8 mouse cellular contexts compared by ENCODE assay signal in the genomic region with DNA sequence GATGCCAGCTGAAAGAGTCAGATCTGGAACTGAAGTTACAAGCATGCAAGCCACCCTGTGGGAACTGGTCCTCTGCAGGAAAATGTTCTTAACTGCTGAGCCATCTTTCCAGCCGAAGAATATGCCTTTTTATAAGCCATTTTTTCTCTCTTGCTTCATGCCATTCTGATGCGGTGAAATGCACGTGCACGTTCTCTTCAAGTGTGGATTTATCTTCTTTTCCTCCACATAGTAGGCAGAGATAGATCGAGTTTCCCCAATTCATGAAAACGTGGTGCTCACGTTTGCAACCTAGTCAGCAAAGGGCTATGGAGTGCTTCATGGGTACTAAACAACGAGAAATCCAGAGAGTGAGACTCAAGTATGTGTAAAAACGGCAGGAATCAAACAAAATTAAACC. TPM values are rescaled to one million over a fixed set of nuclear protein-coding genes. Genes with fewer than 3 reads are reported as not detected.
A peak's percentile ranks its signal among the peaks of the same experiment; 100 is the strongest.
DNase-seq lines count a peak whose midpoint lies in the region; ATAC-seq and TF ChIP-seq lines count a peak whose summit lies in the region.

No protein-coding gene starts in this region.

- in situ Hi-C loops in CH12.LX (cut with MboI; ENCODE audit: low pct_ligation_motif_present, low pct_unique_long_range_greater_than_20kb, low sequenced_read_pairs): no loop called here

- no peak overlapping the region for H3K27ac ChIP-seq in CH12.LX (ENCODE audit: insufficient read depth, low read depth)
- no peak overlapping the region for H3K27ac ChIP-seq in forebrain, embryonic 16.5 days (ENCODE audit: low read length)
- peak overlapping the region; percentile 97 for H3K27ac ChIP-seq in liver, embryonic 16.5 days (ENCODE audit: low read length)

- peaks cover 35% of the 10 kb centered on the region for H3K79me2 ChIP-seq in CH12.LX (replicated peaks; ENCODE audit: control insufficient read depth, extremely low read depth, insufficient read depth, poor library complexity, severe bottlenecking)

- peaks cover 44% of the 10 kb centered on the region for H3K4me1 ChIP-seq in erythroblast, embryonic 14.5 days (ENCODE audit: control insufficient read depth)
- peaks cover 13 to 37% of the 10 kb centered on the region in 2 experiments for H3K4me1 ChIP-seq in CH12.LX (ENCODE audit: control insufficient read depth in 1 of 2, insufficient read depth in 2 of 2)
- peaks cover 34% of the 10 kb centered on the region for H3K4me1 ChIP-seq in forebrain, embryonic 16.5 days (replicated peaks; ENCODE audit: control insufficient read depth, insufficient read depth, low read length)
- peaks cover 35% of the 10 kb centered on the region for H3K4me1 ChIP-seq in liver, embryonic 16.5 days (ENCODE audit: control insufficient read depth, low read depth, low read length)

- TF ChIP-seq RAD21 in CH12.LX (IDR thresholded peaks at IDR 0.05; ENCODE audit: low read depth, low read length): no peak

- TF ChIP-seq POLR2A in CH12.LX (IDR thresholded peaks at IDR 0.05; ENCODE audit: low read depth, low read length): no peak

- H3K4me3 ChIP-seq in erythroblast, embryonic 14.5 days (replicated peaks): peak overlapping the region; percentile 83
- H3K4me3 ChIP-seq in CH12.LX (replicated peaks in 1 of 3; ENCODE audit: low read depth in 2 of 3, low read length in 2 of 3, poor library complexity in 1 of 3): peak overlapping the region in 2 of 3 experiments; percentile 60 to 93
- H3K4me3 ChIP-seq in forebrain, embryonic 16.5 days (replicated peaks; ENCODE audit: low read length): peak overlapping the region; percentile 47
- peak overlapping the region; percentile 63 for H3K4me3 ChIP-seq in liver, embryonic 16.5 days (ENCODE audit: low read depth, low read length)

- H3K36me3 ChIP-seq in erythroblast, embryonic 14.5 days (ENCODE audit: control insufficient read depth): peaks cover 62% of the 10 kb centered on the region
- H3K36me3 ChIP-seq in CH12.LX (replicated peaks in 1 of 2; ENCODE audit: control insufficient read depth in 1 of 2, insufficient read depth in 1 of 2, low read length in 1 of 2): peaks cover 29 to 58% of the 10 kb centered on the region in 2 experiments
- peaks cover 12% of the 10 kb centered on the region for H3K36me3 ChIP-seq in forebrain, embryonic 16.5 days (ENCODE audit: control insufficient read depth, insufficient read depth)
- H3K36me3 ChIP-seq in liver, embryonic 16.5 days (ENCODE audit: control insufficient read depth, insufficient read depth): peaks cover 18% of the 10 kb centered on the region

- no peak for TF ChIP-seq CTCF in CH12.LX (conservative IDR thresholded peaks at IDR 0.05 in 1 of 2, IDR thresholded peaks at IDR 0.05 in 1 of 2; ENCODE audit: low read depth in 2 of 2, low read length in 2 of 2)

- no peak for ATAC-seq in erythroblast, adult 5-6 weeks (replicated peaks; ENCODE audit: low FRiP score, poor library complexity, severe bottlenecking)
- ATAC-seq in forebrain, embryonic 16.5 days: no peak
- ATAC-seq in liver, embryonic 16.5 days (ENCODE audit: low read depth): no peak

- dilution Hi-C loops in CH12.LX (cut with MboI; ENCODE audit: extremely low pct_ligation_motif_present, extremely low pct_unique_long_range_greater_than_20kb, low sequenced_read_pairs): no loop called here

- TF ChIP-seq EP300 in CH12.LX (IDR thresholded peaks at IDR 0.05; ENCODE audit: low read length): no peak

- H3K9me3 ChIP-seq in erythroblast, embryonic 14.5 days (ENCODE audit: control insufficient read depth, low read length): no peaks in the 10 kb centered on the region
- no peaks in the 10 kb centered on the region for H3K9me3 ChIP-seq in CH12.LX (replicated peaks; ENCODE audit: low read length)
- no peaks in the 10 kb centered on the region for H3K9me3 ChIP-seq in forebrain, embryonic 16.5 days (ENCODE audit: control insufficient read depth, low read length)
- no peaks in the 10 kb centered on the region for H3K9me3 ChIP-seq in liver, embryonic 16.5 days (replicated peaks; ENCODE audit: control insufficient read depth, low read length)

- WGBS in forebrain, embryonic 16.5 days: 23% methylated on average over 9 of the region's 9 CpGs
- 10% methylated on average over 9 of the region's 9 CpGs for WGBS in liver, embryonic 16.5 days (ENCODE audit: insufficient replicate concordance)

- H3K4me2 ChIP-seq in CH12.LX (ENCODE audit: insufficient read depth, low read depth, poor library complexity, severe bottlenecking): peak overlapping the region; percentile 39; the same call in 1 of the 2 replicates
- H3K4me2 ChIP-seq in forebrain, embryonic 16.5 days (ENCODE audit: low read length): peak overlapping the region; percentile 76
- H3K4me2 ChIP-seq in liver, embryonic 16.5 days (ENCODE audit: low read depth, low read length): peak overlapping the region; percentile 78

- H3K27me3 ChIP-seq in erythroblast, embryonic 14.5 days (ENCODE audit: control insufficient read depth): no peaks in the 10 kb centered on the region
- H3K27me3 ChIP-seq in CH12.LX (replicated peaks): no peaks in the 10 kb centered on the region
- H3K27me3 ChIP-seq in forebrain, embryonic 16.5 days (replicated peaks; ENCODE audit: control insufficient read depth, insufficient read depth, low read length): no peaks in the 10 kb centered on the region
- no peaks in the 10 kb centered on the region for H3K27me3 ChIP-seq in liver, embryonic 16.5 days (ENCODE audit: control insufficient read depth, insufficient read depth, low read depth, low read length)

- DNase-seq in CH12.LX (ENCODE audit: extremely low read depth): no peak
- DNase-seq in right cerebral cortex, postnatal 10 days (ENCODE audit: low spot score in 2 of 2): no peak
- no peak for DNase-seq in frontal cortex, postnatal 25 days (ENCODE audit: low spot score in 2 of 2)
- DNase-seq in gastrocnemius, postnatal 4 days (ENCODE audit: low spot score in 2 of 2): no peak

- H3K9ac ChIP-seq in CH12.LX (ENCODE audit: insufficient read depth, low read depth): no peak overlapping the region
- no peak overlapping the region; the same call in 1 of the 2 replicates for H3K9ac ChIP-seq in forebrain, embryonic 16.5 days (replicated peaks; ENCODE audit: low read depth, low read length)
- H3K9ac ChIP-seq in liver, embryonic 16.5 days (ENCODE audit: low read depth, low read length): peak overlapping the region; percentile 37; the same call in 1 of the 2 replicates

TF ChIP-seq in CH12.LX, 34 proteins besides CTCF, POLR2A, EP300 and RAD21 (continues in another document):
- TF ChIP-seq ZNF384 (IDR thresholded peaks at IDR 0.05; ENCODE audit: low read depth, low read length): no peak

RNA-seq across cellular contexts. Expression of a gene that starts 1.2 kb away (rescaled TPM):
- 50.1 and 53.8 TPM in 2 replicates for polyA plus RNA-seq in erythroblast, embryonic 14.5 days (2012)
- total RNA-seq in erythroblast, adult 5-6 weeks (2015; ENCODE audit: low replicate concordance): 80.9 and 94.9 TPM in 2 replicates
- total RNA-seq in erythroblast, adult 5-6 weeks (2017; ENCODE audit: low replicate concordance): 15.2 and 20.4 TPM in 2 replicates
- total RNA-seq in CH12.LX (2012; rRNA removed) (20.9 and 21.1 TPM in 2 replicates), CH12.LX (2014; rRNA removed) (5.8 and 10.5 TPM in 2 replicates)
- polyA plus RNA-seq in CH12.LX (2012; ENCODE audit: insufficient read length, low read depth): 68.3 and 76.9 TPM in 2 replicates
- 42.1 and 47.3 TPM in 2 replicates for polyA plus RNA-seq in forebrain, embryonic 16.5 days (2015; fragmentation: Nextera tagmentation; extraction: Ambion mirVana)
- polyA plus RNA-seq in liver, embryonic 16.5 days (2015; fragmentation: Nextera tagmentation; extraction: Ambion mirVana): 18.3 and 22.3 TPM in 2 replicates
- total RNA-seq in gastrocnemius, postnatal 4 days (2021): 10 to 100 TPM; 49.3 to 50.3 TPM

RNA-seq across cellular contexts. Expression of a gene that starts 14.1 kb away (rescaled TPM):
- 3.2 TPM in 2 replicates for polyA plus RNA-seq in erythroblast, embryonic 14.5 days (2012)
- 8.8 and 10.4 TPM in 2 replicates for total RNA-seq in erythroblast, adult 5-6 weeks (2015; ENCODE audit: low replicate concordance)
- 9.5 and 16.4 TPM in 2 replicates for total RNA-seq in erythroblast, adult 5-6 weeks (2017; ENCODE audit: low replicate concordance)
- 99.2 and 125 TPM in 2 replicates for total RNA-seq in CH12.LX (2012; rRNA removed)
- 117 and 119 TPM in 2 replicates for total RNA-seq in CH12.LX (2014; rRNA removed)
- polyA plus RNA-seq in CH12.LX (2012; ENCODE audit: insufficient read length, low read depth): 171 and 204 TPM in 2 replicates
- 99.5 and 109 TPM in 2 replicates for polyA plus RNA-seq in forebrain, embryonic 16.5 days (2015; fragmentation: Nextera tagmentation; extraction: Ambion mirVana)
- 36.9 and 41.4 TPM in 2 replicates for polyA plus RNA-seq in liver, embryonic 16.5 days (2015; fragmentation: Nextera tagmentation; extraction: Ambion mirVana)
- 10 to 100 TPM; 38.3 to 38.9 TPM for total RNA-seq in gastrocnemius, postnatal 4 days (2021)

RNA-seq across cellular contexts. Expression of a gene that starts 14.1 kb away (rescaled TPM):
- 3.1 and 3.3 TPM in 2 replicates for polyA plus RNA-seq in erythroblast, embryonic 14.5 days (2012)
- 4.2 and 4.6 TPM in 2 replicates for total RNA-seq in erythroblast, adult 5-6 weeks (2015; ENCODE audit: low replicate concordance)
- total RNA-seq in erythroblast, adult 5-6 weeks (2017; ENCODE audit: low replicate concordance): 15.4 and 15.5 TPM in 2 replicates
- 28.8 and 33.2 TPM in 2 replicates for total RNA-seq in CH12.LX (2012; rRNA removed)
- total RNA-seq in CH12.LX (2014; rRNA removed): 15.1 and 15.9 TPM in 2 replicates
- 38.6 and 44.0 TPM in 2 replicates for polyA plus RNA-seq in CH12.LX (2012; ENCODE audit: insufficient read length, low read depth)
- polyA plus RNA-seq in forebrain, embryonic 16.5 days (2015; fragmentation: Nextera tagmentation; extraction: Ambion mirVana): 30.4 and 31.9 TPM in 2 replicates
- 8.1 and 9.0 TPM in 2 replicates for polyA plus RNA-seq in liver, embryonic 16.5 days (2015; fragmentation: Nextera tagmentation; extraction: Ambion mirVana)
- total RNA-seq in gastrocnemius, postnatal 4 days (2021): 10 to 100 TPM; 20.8 to 22.7 TPM

RNA-seq across cellular contexts. Expression of a gene that starts 21.8 kb away (rescaled TPM):
- polyA plus RNA-seq in erythroblast, embryonic 14.5 days (2012): 1.0 and 1.3 TPM in 2 replicates
- total RNA-seq in erythroblast, adult 5-6 weeks (2015; ENCODE audit: low replicate concordance): 1.5 and 5.0 TPM in 2 replicates
- total RNA-seq in erythroblast, adult 5-6 weeks (2017; ENCODE audit: low replicate concordance): 1.7 and 2.6 TPM in 2 replicates
- total RNA-seq in CH12.LX (2012; rRNA removed): 6.7 and 8.1 TPM in 2 replicates
- total RNA-seq in CH12.LX (2014; rRNA removed): 5.4 and 5.8 TPM in 2 replicates
- polyA plus RNA-seq in CH12.LX (2012; ENCODE audit: insufficient read length, low read depth): 8.5 and 9.9 TPM in 2 replicates
- 15.5 and 16.5 TPM in 2 replicates for polyA plus RNA-seq in forebrain, embryonic 16.5 days (2015; fragmentation: Nextera tagmentation; extraction: Ambion mirVana)
- polyA plus RNA-seq in liver, embryonic 16.5 days (2015; fragmentation: Nextera tagmentation; extraction: Ambion mirVana): 5.7 and 6.0 TPM in 2 replicates
- 1 to 10 TPM; 9.8 TPM for total RNA-seq in gastrocnemius, postnatal 4 days (2021)

RNA-seq across cellular contexts. Expression of a gene that starts 26.7 kb away (rescaled TPM):
- 3.6 and 5.5 TPM in 2 replicates for polyA plus RNA-seq in erythroblast, embryonic 14.5 days (2012)
- total RNA-seq in erythroblast, adult 5-6 weeks (2015; ENCODE audit: low replicate concordance): 136 and 146 TPM in 2 replicates
- total RNA-seq in erythroblast, adult 5-6 weeks (2017; ENCODE audit: low replicate concordance): 46.0 and 54.0 TPM in 2 replicates
- total RNA-seq in CH12.LX (2012; rRNA removed) (261 and 292 TPM in 2 replicates), CH12.LX (2014; rRNA removed) (50.6 and 58.9 TPM in 2 replicates)
- polyA plus RNA-seq in CH12.LX (2012; ENCODE audit: insufficient read length, low read depth): 297 and 307 TPM in 2 replicates
- 314 and 357 TPM in 2 replicates for polyA plus RNA-seq in forebrain, embryonic 16.5 days (2015; fragmentation: Nextera tagmentation; extraction: Ambion mirVana)
- 249 and 272 TPM in 2 replicates for polyA plus RNA-seq in liver, embryonic 16.5 days (2015; fragmentation: Nextera tagmentation; extraction: Ambion mirVana)
- total RNA-seq in gastrocnemius, postnatal 4 days (2021): 100 to 1,000 TPM; 644 to 708 TPM
